Mouse (Mus musculus) E14TG2a.4 (cell line): ENCODE data around the gene Dnase2a.

Source experiments
- CTCF ChIP-seq: conservative IDR thresholded peaks from 2 replicates; pipeline ENCODE4 v1.5.1; 2014; ENCODE audit warnings: low read length
- NANOG ChIP-seq: IDR thresholded peaks from 2 replicates; pipeline ENCODE4 v1.6.1; 2014; ENCODE audit warnings: borderline replicate concordance, low read length, mixed read lengths
- POU5F1 ChIP-seq: IDR thresholded peaks from 2 replicates; pipeline ENCODE4 v1.6.1; 2014; ENCODE audit warnings: low read length, borderline replicate concordance

DNA sequence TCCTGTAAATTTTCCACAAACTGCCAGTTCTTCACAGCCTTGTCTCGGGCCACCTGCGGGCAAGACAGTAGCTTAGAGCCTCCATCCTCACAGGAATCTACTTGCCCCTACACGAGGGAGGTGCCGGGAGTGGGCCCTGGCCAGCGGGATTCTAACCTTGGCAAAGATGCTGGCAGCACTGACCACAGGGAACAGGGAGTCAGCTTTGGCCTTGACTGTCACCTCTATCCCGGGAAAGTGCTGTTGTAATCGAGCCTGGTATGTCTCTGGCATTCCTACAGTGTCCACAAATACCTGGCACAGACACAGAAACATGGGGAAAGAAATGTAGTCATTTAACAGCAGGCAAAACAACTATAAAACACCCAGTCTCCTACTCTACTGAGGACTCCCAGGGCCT lies 51.5 kb downstream of the Dnase2a start:
- TF ChIP-seq CTCF = no peak
- TF ChIP-seq NANOG = no peak
- no peak for TF ChIP-seq POU5F1
